14 mouse cellular contexts compared by ENCODE assay signal in the genomic region with DNA sequence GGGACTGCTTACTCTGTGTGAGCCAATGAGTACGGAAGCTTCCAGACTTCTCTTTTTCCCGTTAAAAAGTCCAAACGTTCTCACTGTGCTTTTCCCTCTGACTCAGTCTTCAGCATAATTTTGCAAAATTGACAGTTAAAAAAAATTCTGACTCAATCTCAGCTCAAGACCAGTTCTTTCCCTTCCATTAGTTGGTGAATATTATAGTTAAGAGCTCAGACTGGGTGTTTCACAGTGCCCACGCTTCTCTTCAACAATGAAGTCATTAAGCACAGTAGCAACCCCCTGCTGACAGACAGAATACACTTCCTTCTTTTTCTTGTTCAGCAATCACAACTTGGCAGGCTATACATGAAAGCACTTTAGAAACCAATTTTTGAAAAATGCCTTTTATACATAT.
DNase-seq lines count a peak whose midpoint lies in the region; ATAC-seq lines count a peak whose summit lies in the region.
"Had no signal": no experiment of that assay in that cellular context is flagged by ENCODE, and none has a peak within 500 bp of the region (broad histone marks: within the 10 kb centered on the region; RNA-seq: fewer than 3 reads in every experiment).

No protein-coding gene starts in this region.

- ATAC-seq in megakaryocyte, adult 5-6 weeks (ENCODE audit: poor library complexity, severe bottlenecking) = 0 out of 2 replicates have a peak, but pooled peaks have one; percentile 33
- ATAC-seq in CD4-positive, CD25-positive, alpha-beta regulatory T cell, adult 4 months = no peak
- ATAC-seq: intestine, embryonic 16.5 days had no signal

- intact Hi-C loops in left cerebral cortex, postnatal 4 days (cut with DNase I) = no loop called here

- peak; percentile 1 for DNase-seq in cerebellum, adult 8-10 months
- no peak for DNase-seq in cerebellum, postnatal 4 days (ENCODE audit: low spot score in 2 of 2)
- DNase-seq in left cerebral cortex, adult 11 months (ENCODE audit: low spot score) = peak; percentile 22
- no peak for DNase-seq in left cerebral cortex, postnatal 4 days
- peak; percentile 10 for DNase-seq in adipocyte (ENCODE audit: low spot score)
- DNase-seq in thymus, postnatal 14 days = no peak
- DNase-seq: heart, postnatal 36 days; kidney, postnatal 4 days; lung, postnatal 36 days; spleen, adult 18-20 months; thymus, adult 18-20 months had no signal

Comparison
In these comparisons a context has a peak if more than half of its experiments do, and no peak if none do; other contexts are left out.
1. DNase-seq: peak in cerebellum, adult 8-10 months (single experiment), left cerebral cortex, adult 11 months (single experiment) and adipocyte (single experiment); none in cerebellum, postnatal 4 days (0 of 2), left cerebral cortex, postnatal 4 days (single experiment) and thymus, postnatal 14 days (single experiment).